Mouse (Mus musculus): ENCODE data around the gene Six3.

DNA sequence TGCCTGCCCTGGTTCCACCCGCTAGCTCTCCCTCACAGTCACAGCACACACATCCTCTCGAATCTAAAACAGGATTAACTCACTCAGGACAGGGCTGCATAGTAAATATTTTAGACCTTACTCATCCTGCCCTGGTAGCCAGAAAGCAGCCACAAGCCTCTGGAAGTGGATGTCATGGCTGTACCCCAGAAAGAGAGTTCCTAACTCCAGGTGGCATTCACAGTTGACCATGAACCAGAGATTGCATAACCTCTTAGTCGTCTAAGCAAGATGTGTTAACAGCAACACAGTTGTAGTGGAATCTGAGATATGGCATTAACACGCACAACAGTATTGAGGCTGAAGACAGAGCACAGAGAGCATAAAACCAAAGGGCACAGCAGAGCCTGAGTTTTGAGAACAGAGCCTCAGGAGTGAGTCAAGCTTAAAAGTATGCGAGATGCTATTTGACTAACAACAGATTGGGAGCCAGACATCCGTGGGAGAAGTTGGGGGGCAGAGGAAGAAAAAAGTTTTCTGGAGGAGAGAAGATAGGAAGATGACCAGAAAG lies 17.0 kb upstream of the Six3 start:
- no peak for TF ChIP-seq POLR2A (IDR thresholded peaks at IDR 0.05; ENCODE audit: control insufficient read depth in 1 of 2, insufficient read depth in 1 of 2, low read depth in 1 of 2, low read length in 2 of 2, poor library complexity in 1 of 2)
- no peak for TF ChIP-seq RAD21 (IDR thresholded peaks at IDR 0.05; ENCODE audit: low read depth, low read length)
- no peak for TF ChIP-seq GATA1 (IDR thresholded peaks at IDR 0.05; ENCODE audit: low read depth, low read length)
- TF ChIP-seq USF1 (IDR thresholded peaks at IDR 0.05; ENCODE audit: low read depth, low read length), result no peak
- TF ChIP-seq MAFK (IDR thresholded peaks at IDR 0.05; ENCODE audit: borderline replicate concordance, low read depth, low read length), result no peak
- no peak for TF ChIP-seq POLR2AphosphoS2 (IDR thresholded peaks at IDR 0.05; ENCODE audit: low read length)
- TF ChIP-seq GABPA (IDR thresholded peaks at IDR 0.05; ENCODE audit: low read depth, low read length), result no peak
- no peak for TF ChIP-seq EP300 (IDR thresholded peaks at IDR 0.05; ENCODE audit: low read depth in 1 of 2, low read length in 2 of 2)
- no peak for TF ChIP-seq HCFC1 (IDR thresholded peaks at IDR 0.05; ENCODE audit: low read depth, low read length)
- no peak for TF ChIP-seq TCF12 (IDR thresholded peaks at IDR 0.05; ENCODE audit: low read depth, low read length)

Data from MEL (cell line).